Mouse (Mus musculus) CH12.LX (cell line): ENCODE measurements at regions not wholly inside any gene's neighbourhood (a gene's known extent, or its start where the extent isn't known, plus 50 kb on each side); places are given as distances from the start of the nearest gene placed in this dataset.

Source experiments
- DNase-seq: peaks from one replicate; pipeline ENCODE4 v3.0.0-alpha.2; 2013; ENCODE audit errors: extremely low read depth
- H3K27ac ChIP-seq: 2 replicates; pipeline ENCODE4 v1.5.1; 2012; ENCODE audit warnings: low read depth, mild to moderate bottlenecking, control low read depth, moderate library complexity; ENCODE audit not compliant: insufficient read depth
- H3K27me3 ChIP-seq: replicated peaks from 2 replicates; pipeline ENCODE3; 2012; ENCODE audit warnings: inconsistent platforms
- H3K36me3 ChIP-seq, 2 experiments: replicated peaks in 1 of 2; 2 replicates each; pipeline versions ENCODE3 to v1.6.1; 2012; ENCODE audit warnings: inconsistent platforms in 1 of 2, low read length in 1 of 2, mild to moderate bottlenecking in 1 of 2, mixed read lengths in 1 of 2, moderate library complexity in 1 of 2; ENCODE audit not compliant: control insufficient read depth in 1 of 2, insufficient read depth in 1 of 2
- H3K4me1 ChIP-seq, 2 experiments: 2 replicates each; pipeline ENCODE4 v1.6.1; 2012; ENCODE audit warnings: inconsistent platforms in 1 of 2, moderate library complexity in 1 of 2; ENCODE audit not compliant: insufficient read depth in 2 of 2, control insufficient read depth in 1 of 2
- H3K4me2 ChIP-seq: 2 replicates; pipeline ENCODE4 v1.6.1; 2012; ENCODE audit warnings: low read depth, mild to moderate bottlenecking, control low read depth; ENCODE audit not compliant: poor library complexity, insufficient read depth, severe bottlenecking
- H3K4me3 ChIP-seq, 3 experiments: fragments of 150-350 bp in 1 of 3; sonication (generic) in 1 of 3; replicated peaks in 1 of 3; 2 replicates each; pipeline versions ENCODE3 to v1.5.1; 2011 to 2012; ENCODE audit warnings: low read depth in 2 of 3, low read length in 2 of 3, mild to moderate bottlenecking in 2 of 3, moderate library complexity in 2 of 3, control low read depth in 1 of 3, improper control_type of control experiment in 1 of 3, inconsistent platforms in 1 of 3, mixed read lengths in 1 of 3; ENCODE audit not compliant: poor library complexity in 1 of 3
- H3K79me2 ChIP-seq: replicated peaks from 2 replicates; pipeline ENCODE4 v1.6.1; 2012; ENCODE audit warnings: mild to moderate bottlenecking, moderate library complexity; ENCODE audit not compliant: control insufficient read depth, poor library complexity, insufficient read depth, severe bottlenecking; ENCODE audit errors: extremely low read depth
- H3K9ac ChIP-seq: 2 replicates; pipeline ENCODE4 v1.6.1; 2012; ENCODE audit warnings: low read depth, mild to moderate bottlenecking, control low read depth, moderate library complexity; ENCODE audit not compliant: insufficient read depth
- H3K9me3 ChIP-seq: replicated peaks from 2 replicates; pipeline ENCODE3; 2012; ENCODE audit warnings: low read length, inconsistent platforms, mixed read lengths
- EP300 ChIP-seq: IDR thresholded peaks from 2 replicates; pipeline ENCODE4 v1.6.1; 2011; ENCODE audit warnings: low read length, improper control_type of control experiment
- ETS1 ChIP-seq: conservative IDR thresholded peaks from 2 replicates; pipeline ENCODE4 v1.6.1; 2012; ENCODE audit warnings: low read depth, mild to moderate bottlenecking, inconsistent platforms, low read length, improper control_type of control experiment, moderate library complexity
- HCFC1 ChIP-seq: IDR thresholded peaks from 2 replicates; pipeline ENCODE4 v1.6.1; 2012; ENCODE audit warnings: low read depth, mild to moderate bottlenecking, inconsistent platforms, low read length, improper control_type of control experiment
- KAT2A ChIP-seq: IDR thresholded peaks from 2 replicates; pipeline ENCODE4 v1.6.1; 2012; ENCODE audit warnings: low read length, improper control_type of control experiment, inconsistent platforms; ENCODE audit not compliant: insufficient replicate concordance
- MAFK ChIP-seq: IDR thresholded peaks from 2 replicates; pipeline ENCODE4 v1.6.1; 2011; ENCODE audit warnings: low read length, improper control_type of control experiment; ENCODE audit not compliant: insufficient replicate concordance
- MAX ChIP-seq: IDR thresholded peaks from 2 replicates; pipeline ENCODE4 v1.6.1; 2011; ENCODE audit warnings: low read length, improper control_type of control experiment
- MAZ ChIP-seq: IDR thresholded peaks from 2 replicates; pipeline ENCODE4 v1.6.1; 2012; ENCODE audit warnings: low read depth, mild to moderate bottlenecking, inconsistent platforms, low read length, improper control_type of control experiment, moderate library complexity
- MEF2A ChIP-seq: IDR thresholded peaks from 2 replicates; pipeline ENCODE4 v1.6.1; 2014; ENCODE audit warnings: low read depth, mild to moderate bottlenecking, inconsistent platforms, low read length, improper control_type of control experiment, borderline replicate concordance
- MXI1 ChIP-seq: IDR thresholded peaks from 2 replicates; pipeline ENCODE4 v1.6.1; 2011; ENCODE audit warnings: mild to moderate bottlenecking, low read depth, low read length, improper control_type of control experiment
- MYC ChIP-seq: IDR thresholded peaks from 2 replicates; pipeline ENCODE4 v1.6.1; 2011; ENCODE audit warnings: low read depth, mild to moderate bottlenecking, improper control_type of control experiment, low read length
- NRF1 ChIP-seq: IDR thresholded peaks from 2 replicates; pipeline ENCODE4 v1.6.1; 2014; ENCODE audit warnings: low read depth, mild to moderate bottlenecking, inconsistent platforms, low read length, improper control_type of control experiment, moderate library complexity
- POLR2A ChIP-seq: IDR thresholded peaks from 2 replicates; pipeline ENCODE4 v1.6.1; 2011; ENCODE audit warnings: low read depth, mild to moderate bottlenecking, improper control_type of control experiment, low read length
- SIN3A ChIP-seq: IDR thresholded peaks from 2 replicates; pipeline ENCODE4 v1.6.1; 2012; ENCODE audit warnings: low read length, improper control_type of control experiment, inconsistent platforms
- TBP ChIP-seq: conservative IDR thresholded peaks from 2 replicates; pipeline ENCODE4 v1.6.1; 2011; ENCODE audit warnings: low read depth, low read length, improper control_type of control experiment
- UBTF ChIP-seq: IDR thresholded peaks from 2 replicates; pipeline ENCODE4 v1.6.1; 2012; ENCODE audit warnings: low read depth, mild to moderate bottlenecking, inconsistent platforms, low read length, improper control_type of control experiment, moderate library complexity
- USF1 ChIP-seq: IDR thresholded peaks from 2 replicates; pipeline ENCODE4 v1.6.1; 2014; ENCODE audit warnings: low read depth, mild to moderate bottlenecking, inconsistent platforms, low read length, improper control_type of control experiment
- USF2 ChIP-seq: conservative IDR thresholded peaks from 2 replicates; pipeline ENCODE4 v1.6.1; 2011; ENCODE audit warnings: low read depth, low read length, improper control_type of control experiment
- dilution Hi-C: fragments of 300-500 bp; cut with MboI; formaldehyde crosslinking; loops from 2 replicates; pipeline ENCODE4 v1.14.3; 2020; ENCODE audit warnings: low sequenced_read_pairs; ENCODE audit not compliant: extremely low pct_unique_long_range_greater_than_20kb, extremely low pct_ligation_motif_present
- in situ Hi-C: fragments of 300-500 bp; cut with MboI; formaldehyde crosslinking; loops from 3 replicates; pipeline ENCODE4 v1.14.3; 2019; ENCODE audit warnings: low sequenced_read_pairs, low pct_ligation_motif_present, low pct_unique_long_range_greater_than_20kb, mixed read lengths

DNA sequence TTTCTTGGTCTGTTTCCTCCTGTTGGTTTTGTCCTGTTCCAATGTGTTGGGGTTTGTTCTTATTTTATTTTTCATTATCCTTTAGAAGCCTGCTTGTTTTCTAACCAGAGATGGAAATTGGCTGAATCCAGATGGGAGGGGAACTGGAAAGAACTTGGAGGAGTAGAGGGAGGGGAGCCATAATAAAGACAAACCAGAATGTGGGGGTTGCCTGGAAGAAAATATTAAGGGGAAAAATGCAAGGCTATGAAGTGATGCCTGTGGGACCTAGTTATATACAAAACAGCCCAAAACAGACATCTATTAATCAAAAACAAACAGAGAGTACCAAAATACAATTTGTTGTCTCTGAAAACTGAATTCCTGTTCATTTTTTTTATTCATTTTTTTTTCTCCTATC lies 78.8 kb downstream of the Tmx1 start:
- Histone ChIP-seq H3K4me3 (no peak overlapping the region), H3K9ac (no peak overlapping the region), H3K4me1 (peaks cover 0 to 3% of the 10 kb centered on the region in 2 experiments; a peak in 2 of 4 replicates), H3K9me3 (no peaks in the 10 kb centered on the region), H3K27ac (no peak overlapping the region), H3K79me2 (no peaks in the 10 kb centered on the region), H3K4me2 (no peak overlapping the region), H3K36me3 (no peaks in the 10 kb centered on the region), H3K27me3 (no peaks in the 10 kb centered on the region)
- DNase-seq = no peak
- in situ Hi-C loops (no loop called here), dilution Hi-C loops (no loop called here)
- no peak for TF ChIP-seq MXI1
- TF ChIP-seq ETS1 = no peak
- no peak for TF ChIP-seq USF1
- no peak for TF ChIP-seq POLR2A
- no peak for TF ChIP-seq UBTF
- no peak for TF ChIP-seq USF2
- no peak for TF ChIP-seq SIN3A
- TF ChIP-seq MAX = no peak
- no peak for TF ChIP-seq NRF1
- TF ChIP-seq MYC = no peak
- no peak for TF ChIP-seq MAZ
- TF ChIP-seq HCFC1 = no peak
- TF ChIP-seq MAFK = no peak
- TF ChIP-seq TBP = no peak
- no peak for TF ChIP-seq KAT2A

DNA sequence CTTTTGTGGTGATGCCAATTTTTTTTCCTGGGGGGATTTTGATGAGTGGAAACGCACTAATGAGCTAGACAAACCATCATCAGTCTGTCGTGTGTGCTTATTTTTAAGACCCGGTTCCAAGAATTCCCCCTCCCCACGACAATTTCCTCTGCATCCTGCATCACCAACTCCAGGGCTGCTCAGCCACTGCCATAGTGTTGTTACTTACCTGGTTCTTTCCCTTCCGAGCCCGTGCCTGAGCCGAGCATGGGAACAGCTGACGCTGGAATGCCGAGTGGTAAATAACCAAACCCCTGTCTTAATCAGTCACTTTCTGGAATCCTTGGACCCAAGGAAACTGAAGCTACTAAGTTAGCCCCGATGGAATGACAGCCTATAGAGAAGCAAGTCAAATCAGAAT lies 79.3 kb downstream of the Tmx1 start:
- DNase-seq = no peak
- Histone ChIP-seq H3K9ac (no peak overlapping the region), H3K27ac (no peak overlapping the region), H3K79me2 (no peaks in the 10 kb centered on the region), H3K4me1 (peaks cover 0 to 3% of the 10 kb centered on the region in 2 experiments; a peak in 2 of 4 replicates), H3K27me3 (no peaks in the 10 kb centered on the region), H3K4me2 (no peak overlapping the region), H3K9me3 (no peaks in the 10 kb centered on the region), H3K4me3 (no peak overlapping the region), H3K36me3 (no peaks in the 10 kb centered on the region)
- in situ Hi-C loops (no loop called here), dilution Hi-C loops (no loop called here)
- TF ChIP-seq MEF2A = no peak
- no peak for TF ChIP-seq EP300
